ENCODE assay signal across 7 mouse cellular contexts in the genomic region with DNA sequence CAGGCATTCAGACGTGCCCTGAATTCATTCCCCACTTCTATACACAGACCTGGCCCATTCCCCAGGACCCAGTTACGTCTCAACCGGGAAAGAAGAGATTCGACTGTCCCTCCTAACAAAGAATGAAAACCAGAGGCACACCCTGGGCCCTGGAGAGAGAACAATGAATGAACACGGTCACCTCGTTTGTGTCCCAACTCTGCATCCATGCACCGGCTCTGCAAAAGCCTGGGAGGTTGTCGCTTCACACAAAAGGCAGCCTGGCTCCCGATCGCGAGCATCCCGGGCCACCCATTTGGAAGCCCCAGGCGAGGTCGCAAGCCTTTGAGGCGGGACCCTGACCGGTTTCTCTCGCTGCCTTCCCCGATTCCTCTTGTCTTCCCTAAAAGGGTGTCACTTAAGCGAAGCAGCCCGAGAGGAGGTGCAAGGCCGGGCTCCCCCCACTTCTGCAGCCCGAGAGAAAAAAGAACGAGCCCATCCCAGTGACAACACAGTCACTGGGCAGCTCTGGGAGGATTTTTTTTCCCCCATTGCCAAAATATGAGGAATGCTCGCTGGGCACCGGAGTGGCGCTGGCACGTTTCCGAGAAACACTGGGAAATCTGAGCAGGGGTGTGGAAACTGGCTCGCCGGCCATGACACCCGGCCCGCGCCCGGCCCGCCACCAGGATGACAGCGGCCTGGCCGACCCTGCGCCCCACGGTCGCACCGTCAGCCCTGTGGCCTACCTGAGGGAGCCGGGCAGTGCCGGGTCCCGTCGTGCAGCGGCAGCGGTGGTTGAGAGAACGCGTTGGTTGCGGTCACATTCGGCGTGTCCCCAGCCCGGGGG. TPM values are rescaled to one million over a fixed set of nuclear protein-coding genes. Genes with fewer than 3 reads are reported as not detected.
A peak's percentile ranks its signal among the peaks of the same experiment; 100 is the strongest.
DNase-seq lines count a peak whose midpoint lies in the region; ATAC-seq lines count a peak whose summit lies in the region.

No protein-coding gene starts in this region.

- DNase-seq in adrenal gland, postnatal 10 days, result peak; percentile 88
- DNase-seq in embryo, embryonic 9.5 days (ENCODE audit: extremely low spot score), result peak; percentile 64
- DNase-seq in gastrocnemius, postnatal 4 days (ENCODE audit: low spot score in 2 of 2), result peak; percentile 67 to 86
- peak; percentile 85 for DNase-seq in left cerebral cortex, postnatal 4 days
- peak; percentile 34 for DNase-seq in mesoderm, embryonic 11.5 days (ENCODE audit: low read depth, low spot score)
- peak; percentile 70 for DNase-seq in right cerebral cortex, postnatal 4 days

- H3K4me1 ChIP-seq in intestine, embryonic 15.5 days (replicated peaks), result peaks cover 12% of the 10 kb centered on the region; the same call in 1 of the 2 replicates

- H3K4me2 ChIP-seq in intestine, embryonic 15.5 days (replicated peaks), result peak overlapping the region; percentile 73

- peak; percentile 72 for ATAC-seq in intestine, embryonic 15.5 days

- under 1% methylated on average over 53 of the region's 53 CpGs for WGBS in intestine, embryonic 15.5 days

- H3K9me3 ChIP-seq in intestine, embryonic 15.5 days, result no peaks in the 10 kb centered on the region

- H3K27ac ChIP-seq in intestine, embryonic 15.5 days, result peak overlapping the region; percentile 99

- H3K4me3 ChIP-seq in intestine, embryonic 15.5 days (replicated peaks), result peak overlapping the region; percentile 79

- intact Hi-C loops in left cerebral cortex, postnatal 4 days (cut with DNase I), result loop anchor here (5.0 to 10.0 kb wide), 2 partner anchors 71 to 482 kb away; partner anchors contain the start of gene Mkrn2

- H3K9ac ChIP-seq in intestine, embryonic 15.5 days, result peak overlapping the region; percentile 92

- no peaks in the 10 kb centered on the region for H3K36me3 ChIP-seq in intestine, embryonic 15.5 days

- no peaks in the 10 kb centered on the region for H3K27me3 ChIP-seq in intestine, embryonic 15.5 days (replicated peaks)

RNA-seq across cellular contexts. Expression of gene Raf1, which starts 0.7 kb away (rescaled TPM):
- 100 to 1,000 TPM in 1 of 2 experiments, 10 to 100 TPM in 1; 95.1 to 114 TPM for total RNA-seq in adrenal gland, postnatal 10 days (2021)
- total RNA-seq in gastrocnemius, postnatal 4 days (2021), result 100 to 1,000 TPM; 123 to 137 TPM
- polyA plus RNA-seq in intestine, embryonic 15.5 days (2015; fragmentation: Nextera tagmentation; extraction: Ambion mirVana), result 76.2 and 79.5 TPM in 2 replicates
- total RNA-seq in left cerebral cortex, postnatal 4 days (2021), result 100 to 1,000 TPM; 180 to 191 TPM

Comparison
In these comparisons a context has a peak if more than half of its experiments do, and no peak if none do; other contexts are left out.
1. Peak in every context shown above with its lines: DNase-seq, ATAC-seq, H3K4me3 ChIP-seq and H3K27ac ChIP-seq.
2. DNase-seq: peak in every context shown above with its lines; median percentile 88 in adrenal gland, postnatal 10 days; 85 in left cerebral cortex, postnatal 4 days; 76 in gastrocnemius, postnatal 4 days; 70 in right cerebral cortex, postnatal 4 days; 64 in embryo, embryonic 9.5 days; 34 in mesoderm, embryonic 11.5 days.